Mouse (Mus musculus): ENCODE results near the gene Glb1l3. TPM values are rescaled to one million over a fixed set of nuclear protein-coding genes. Genes with fewer than 3 reads are reported as not detected.
"Not testable (repeated sequence)": the region's sequence is repeated elsewhere in the genome, so short reads cannot be mapped to it uniquely, and the experiment has no call there.

Glb1l3 gene
- polyA plus RNA-seq (2015; fragmentation: Nextera tagmentation; extraction: Ambion mirVana), result not detected in 2 replicates

GRCm38 (mm10) chr9:26860751-26861150, at the start of gene Glb1l3:
Gene Glb1l3, minus strand, starts transcription at chr9:26860890.
- ATAC-seq (replicated peaks), result no peak
- no peaks in the 10 kb centered on the region for H3K27me3 ChIP-seq (replicated peaks)
- H3K36me3 ChIP-seq (replicated peaks), result no peaks in the 10 kb centered on the region
- no peak within 1 kb of the TSS for H3K27ac ChIP-seq
- H3K9me3 ChIP-seq, result no peaks in the 10 kb centered on the region
- no peak within 1 kb of the TSS for H3K4me2 ChIP-seq
- 86% methylated on average over 5 of the region's 5 CpGs for WGBS
- no peak within 1 kb of the TSS for H3K9ac ChIP-seq
- H3K4me1 ChIP-seq, result no peaks in the 10 kb centered on the region
- H3K4me3 ChIP-seq, result no peak within 1 kb of the TSS

- not testable (repeated sequence) for H3K27me3 ChIP-seq (replicated peaks); H3K36me3 ChIP-seq (replicated peaks); H3K27ac ChIP-seq; H3K4me1 ChIP-seq; H3K4me3 ChIP-seq; H3K4me2 ChIP-seq; H3K9ac ChIP-seq; ATAC-seq (replicated peaks); H3K9me3 ChIP-seq
- 80% methylated on average over 7 of the region's 7 CpGs for WGBS
These were observed 9.2 kb upstream of the Glb1l3 start for GRCm38 (mm10) chr9:26869856-26870255.

- H3K4me1 ChIP-seq, result no peaks in the 10 kb centered on the region
- ATAC-seq (replicated peaks), result no peak
- no peak overlapping the region for H3K9ac ChIP-seq
- no peaks in the 10 kb centered on the region for H3K9me3 ChIP-seq
- no peak overlapping the region for H3K4me3 ChIP-seq
- H3K27me3 ChIP-seq (replicated peaks), result no peaks in the 10 kb centered on the region
- H3K36me3 ChIP-seq (replicated peaks), result no peaks in the 10 kb centered on the region
- 87% methylated on average over 3 of the region's 3 CpGs for WGBS
- H3K4me2 ChIP-seq, result no peak overlapping the region
- H3K27ac ChIP-seq, result no peak overlapping the region
These were observed 29.6 kb downstream of the Glb1l3 start for GRCm38 (mm10) chr9:26831089-26831488.

- H3K4me3 ChIP-seq, result no peak overlapping the region
- H3K36me3 ChIP-seq (replicated peaks), result no peaks in the 10 kb centered on the region
- no peaks in the 10 kb centered on the region for H3K9me3 ChIP-seq
- no peak overlapping the region for H3K4me2 ChIP-seq
- no peaks in the 10 kb centered on the region for H3K27me3 ChIP-seq (replicated peaks)
- ATAC-seq (replicated peaks), result no peak
- no peaks in the 10 kb centered on the region for H3K4me1 ChIP-seq
- H3K9ac ChIP-seq, result no peak overlapping the region
- 78% methylated on average over 1 of the region's 1 CpGs for WGBS
- no peak overlapping the region for H3K27ac ChIP-seq
These were observed 40.7 kb downstream of the Glb1l3 start for GRCm38 (mm10) chr9:26819942-26820341.

- Histone ChIP-seq H3K36me3 (replicated peaks) (no peaks in the 10 kb centered on the region), H3K27ac (no peak overlapping the region), H3K27me3 (replicated peaks) (no peaks in the 10 kb centered on the region), H3K4me3 (no peak overlapping the region), H3K4me1 (peaks cover 4% of the 10 kb centered on the region; the same call in 1 of the 2 replicates), H3K4me2 (no peak overlapping the region), H3K9ac (no peak overlapping the region), H3K9me3 (no peaks in the 10 kb centered on the region)
- 83% methylated on average over 2 of the region's 2 CpGs for WGBS
- ATAC-seq (replicated peaks), result no peak
These were observed 52.0 kb downstream of the Glb1l3 start for GRCm38 (mm10) chr9:26808735-26809134.

GRCm38 (mm10) chr9:26805935-26806666, 54.6 kb downstream of the Glb1l3 start, which contains the start of gene Glb1l2:
Gene Glb1l2, minus strand, starts transcription at chr9:26806468.
- H3K9me3 ChIP-seq, result no peaks in the 10 kb centered on the region
- H3K4me3 ChIP-seq, result peak within 1 kb of the TSS; percentile 42
- H3K36me3 ChIP-seq (replicated peaks), result no peaks in the 10 kb centered on the region
- H3K27me3 ChIP-seq (replicated peaks), result no peaks in the 10 kb centered on the region
- WGBS, result under 1% methylated on average over 33 of the region's 33 CpGs
- no peak within 1 kb of the TSS for H3K27ac ChIP-seq
- peak within 1 kb of the TSS; percentile 61 for H3K4me2 ChIP-seq
- H3K9ac ChIP-seq, result peak within 1 kb of the TSS; percentile 31
- peak; percentile 100 for ATAC-seq (replicated peaks)
- peaks cover 4% of the 10 kb centered on the region; the same call in 1 of the 2 replicates for H3K4me1 ChIP-seq

GRCm38 (mm10) chr9:26804321-26804720, 56.4 kb downstream of the Glb1l3 start:
- Histone ChIP-seq H3K4me3 (no peak overlapping the region), H3K9ac (no peak overlapping the region), H3K4me2 (no peak overlapping the region), H3K9me3 (no peaks in the 10 kb centered on the region), H3K4me1 (peaks cover 4% of the 10 kb centered on the region; the same call in 1 of the 2 replicates), H3K27ac (no peak overlapping the region), H3K27me3 (replicated peaks) (no peaks in the 10 kb centered on the region), H3K36me3 (replicated peaks) (no peaks in the 10 kb centered on the region)
- ATAC-seq (replicated peaks), result no peak

GRCm38 (mm10) chr9:26800357-26800756, 60.3 kb downstream of the Glb1l3 start:
- H3K4me3 ChIP-seq, result no peak overlapping the region
- no peaks in the 10 kb centered on the region for H3K4me1 ChIP-seq
- WGBS, result 92% methylated on average over 2 of the region's 2 CpGs
- H3K27ac ChIP-seq, result no peak overlapping the region
- H3K4me2 ChIP-seq, result no peak overlapping the region
- H3K27me3 ChIP-seq (replicated peaks), result no peaks in the 10 kb centered on the region
- no peaks in the 10 kb centered on the region for H3K9me3 ChIP-seq
- H3K9ac ChIP-seq, result no peak overlapping the region
- H3K36me3 ChIP-seq (replicated peaks), result no peaks in the 10 kb centered on the region
- ATAC-seq (replicated peaks), result no peak

- no peaks in the 10 kb centered on the region for H3K4me1 ChIP-seq
- H3K36me3 ChIP-seq (replicated peaks), result no peaks in the 10 kb centered on the region
- H3K4me2 ChIP-seq, result no peak overlapping the region
- 88% methylated on average over 1 of the region's 1 CpGs for WGBS
- no peaks in the 10 kb centered on the region for H3K9me3 ChIP-seq
- H3K9ac ChIP-seq, result no peak overlapping the region
- no peak for ATAC-seq (replicated peaks)
- no peak overlapping the region for H3K27ac ChIP-seq
- no peaks in the 10 kb centered on the region for H3K27me3 ChIP-seq (replicated peaks)
- no peak overlapping the region for H3K4me3 ChIP-seq
These were observed 62.0 kb downstream of the Glb1l3 start for GRCm38 (mm10) chr9:26798731-26799130.

- Histone ChIP-seq H3K4me1 (no peaks in the 10 kb centered on the region), H3K27ac (no peak overlapping the region), H3K9me3 (no peaks in the 10 kb centered on the region), H3K4me2 (no peak overlapping the region), H3K36me3 (replicated peaks) (no peaks in the 10 kb centered on the region), H3K27me3 (replicated peaks) (no peaks in the 10 kb centered on the region), H3K9ac (no peak overlapping the region), H3K4me3 (no peak overlapping the region)
- 95% methylated on average over 3 of the region's 3 CpGs for WGBS
- no peak for ATAC-seq (replicated peaks)
These were observed 62.5 kb downstream of the Glb1l3 start for GRCm38 (mm10) chr9:26798205-26798604.

- no peak overlapping the region for H3K9ac ChIP-seq
- no peaks in the 10 kb centered on the region for H3K9me3 ChIP-seq
- no peak overlapping the region for H3K27ac ChIP-seq
- H3K4me3 ChIP-seq, result no peak overlapping the region
- H3K4me2 ChIP-seq, result no peak overlapping the region
- no peaks in the 10 kb centered on the region for H3K36me3 ChIP-seq (replicated peaks)
- WGBS, result 77% methylated on average over 3 of the region's 3 CpGs
- no peaks in the 10 kb centered on the region for H3K27me3 ChIP-seq (replicated peaks)
- no peaks in the 10 kb centered on the region for H3K4me1 ChIP-seq
- ATAC-seq (replicated peaks), result no peak
These were observed 67.9 kb downstream of the Glb1l3 start for GRCm38 (mm10) chr9:26792829-26793228.

GRCm38 (mm10) chr9:26783414-26783975, 77.2 kb downstream of the Glb1l3 start:
- Histone ChIP-seq H3K9ac (no peak overlapping the region), H3K4me1 (no peaks in the 10 kb centered on the region), H3K4me2 (peak overlapping the region; percentile 13; the same call in 1 of the 2 replicates), H3K9me3 (no peaks in the 10 kb centered on the region), H3K36me3 (replicated peaks) (no peaks in the 10 kb centered on the region), H3K27me3 (replicated peaks) (no peaks in the 10 kb centered on the region), H3K27ac (no peak overlapping the region), H3K4me3 (no peak overlapping the region)
- WGBS, result 60% methylated on average over 7 of the region's 7 CpGs
- peak; percentile 63; the same call in 1 of the 2 replicates for ATAC-seq (replicated peaks)

GRCm38 (mm10) chr9:26778421-26778820, 82.3 kb downstream of the Glb1l3 start:
- H3K27me3 ChIP-seq (replicated peaks), result no peaks in the 10 kb centered on the region
- H3K4me2 ChIP-seq, result no peak overlapping the region
- H3K27ac ChIP-seq, result no peak overlapping the region
- no peak overlapping the region for H3K4me3 ChIP-seq
- no peak overlapping the region for H3K9ac ChIP-seq
- ATAC-seq (replicated peaks), result no peak
- 91% methylated on average over 7 of the region's 7 CpGs for WGBS
- no peaks in the 10 kb centered on the region for H3K4me1 ChIP-seq
- H3K36me3 ChIP-seq (replicated peaks), result no peaks in the 10 kb centered on the region
- no peaks in the 10 kb centered on the region for H3K9me3 ChIP-seq

All from midbrain, embryonic 15.5 days (tissue).